Mouse (Mus musculus): ENCODE results near the gene Lipo3.
"Not testable (repeated sequence)": the region's sequence is repeated elsewhere in the genome, so short reads cannot be mapped to it uniquely, and the experiment has no call there.

Gene Lipo3

GRCm38 (mm10) chr19:33761287-33762086 is at the start of gene Lipo3:
TSS of gene Lipo3 (minus strand) at chr19:33761951.
- DNase-seq (ENCODE audit: low spot score): peak; percentile 23

GRCm38 (mm10) chr19:33787359-33787758 is 25.6 kb upstream of the Lipo3 start, which contains the start of gene Lipo1:
TSS of gene Lipo1 (minus strand) at chr19:33787459.
- not testable (repeated sequence) for DNase-seq (ENCODE audit: low spot score)

- DNase-seq (ENCODE audit: low spot score): no peak
These were observed 25.0 kb upstream of the Lipo3 start for GRCm38 (mm10) chr19:33786576-33787277.

GRCm38 (mm10) chr19:33751259-33751658 is 10.5 kb downstream of the Lipo3 start, which contains the start of gene Lipo2:
TSS of gene Lipo2 (minus strand) at chr19:33751359.
- DNase-seq (ENCODE audit: low spot score): not testable (repeated sequence)

GRCm38 (mm10) chr19:33625152-33625551 is 136.6 kb downstream of the Lipo3 start, which contains the start of gene Gm8978:
TSS of gene Gm8978 (minus strand) at chr19:33625252.
- not testable (repeated sequence) for DNase-seq (ENCODE audit: low spot score)

GRCm38 (mm10) chr19:33589626-33590302 is 172.0 kb downstream of the Lipo3 start:
- peak; percentile 22 for DNase-seq (ENCODE audit: low spot score)

- not testable (repeated sequence) for DNase-seq (ENCODE audit: low spot score)
These were observed 193.2 kb downstream of the Lipo3 start for GRCm38 (mm10) chr19:33568551-33568950.

- no peak for DNase-seq (ENCODE audit: low spot score)
These were observed 244.1 kb downstream of the Lipo3 start, which contains the start of gene Lipo4 for GRCm38 (mm10) chr19:33517680-33518079. TSS of gene Lipo4 (minus strand) at chr19:33517780.

Data from urinary bladder, postnatal 14 days (tissue).